Mouse (Mus musculus): ENCODE data around the gene Olfr250. TPM values are rescaled to one million over a fixed set of nuclear protein-coding genes. Genes with fewer than 3 reads are reported as not detected.
"Not testable (repeated sequence)": the region's sequence is repeated elsewhere in the genome, so short reads cannot be mapped to it uniquely, and the experiment has no call there.

Gene Olfr250
- not detected in 2 replicates for polyA plus RNA-seq (2012; rRNA removed)

- DNase-seq (ENCODE audit: low read depth), result no peak
These were observed at the start of gene Olfr250 for GRCm38 (mm10) chr9:38366596-38366995. Gene Olfr250 (plus strand): TSS chr9:38366896.

DNA sequence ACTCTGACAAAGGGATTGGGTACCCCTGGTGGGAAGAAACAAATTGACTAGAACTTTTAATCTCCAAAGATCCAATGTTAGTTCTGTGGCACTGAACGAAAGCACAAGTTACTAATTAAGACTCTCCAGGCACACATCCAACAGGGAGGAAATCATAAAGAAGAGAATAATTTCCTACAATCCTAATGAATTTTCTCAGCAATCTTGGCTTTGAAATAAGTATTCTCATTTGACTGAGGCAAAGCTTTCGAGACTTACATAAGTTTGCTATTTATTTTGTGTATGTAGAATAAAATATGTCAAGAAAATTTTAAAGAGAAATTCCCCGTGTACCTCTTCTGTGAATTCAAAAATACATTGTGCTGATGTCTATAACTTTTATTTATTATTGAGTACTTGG, 37.9 kb upstream of the Olfr250 start, which contains the start of gene Olfr25:
TSS of gene Olfr25 (plus strand) at position 301 of the 400 bp plus-strand sequence.
- no peak for DNase-seq (ENCODE audit: low read depth)

GRCm38 (mm10) chr9:38348111-38348510, 18.6 kb upstream of the Olfr250 start, which contains the start of gene Olfr898:
Gene Olfr898 (plus strand): TSS chr9:38348411.
- DNase-seq (ENCODE audit: low read depth), result no peak

DNA sequence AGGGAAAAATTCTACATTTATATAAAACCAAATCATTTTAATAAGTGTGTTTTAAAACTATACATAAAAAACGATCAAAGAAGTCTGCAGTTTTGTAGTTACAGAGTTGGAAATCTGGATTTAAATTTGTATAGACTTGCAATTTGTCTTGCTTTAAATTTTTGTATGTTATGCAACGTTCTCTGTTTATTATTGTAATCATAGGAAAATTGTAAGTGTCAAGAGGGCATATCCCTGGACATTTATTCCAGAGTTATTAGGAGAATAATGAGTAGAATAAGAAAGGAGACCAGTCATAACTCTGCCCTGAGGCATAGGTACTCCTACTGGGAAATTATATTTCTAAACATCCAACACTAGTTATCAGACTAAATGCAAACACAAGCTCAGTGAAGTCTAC, 10.1 kb downstream of the Olfr250 start, which contains the start of gene Olfr251:
TSS of gene Olfr251 (plus strand) at position 301 of the 400 bp plus-strand sequence.
- DNase-seq (ENCODE audit: low read depth), result no peak

GRCm38 (mm10) chr9:38401398-38401797, 34.7 kb downstream of the Olfr250 start, which contains the start of gene Olfr147:
Gene Olfr147 (plus strand): TSS chr9:38401698.
- DNase-seq (ENCODE audit: low read depth), result no peak

DNA sequence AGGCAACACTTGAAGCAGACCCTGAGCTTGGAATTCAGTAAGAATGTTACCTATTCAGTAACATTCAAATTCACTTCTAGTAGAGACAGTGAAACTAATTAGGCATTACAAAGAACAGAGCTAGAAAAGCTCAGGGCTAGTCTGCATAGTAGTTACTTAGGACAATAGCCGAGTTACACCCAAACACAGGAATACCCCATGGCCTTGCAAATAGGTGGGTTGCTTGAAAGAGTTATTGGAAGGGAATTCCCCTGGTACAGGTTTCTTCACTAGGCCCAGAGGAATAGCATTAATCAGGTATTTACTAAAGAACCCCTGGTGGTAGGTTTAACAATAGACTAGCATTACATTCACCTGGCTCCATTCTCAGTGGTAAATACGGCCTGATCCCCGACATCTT, 40.8 kb downstream of the Olfr250 start:
- not testable (repeated sequence) for DNase-seq (ENCODE audit: low read depth)

DNA sequence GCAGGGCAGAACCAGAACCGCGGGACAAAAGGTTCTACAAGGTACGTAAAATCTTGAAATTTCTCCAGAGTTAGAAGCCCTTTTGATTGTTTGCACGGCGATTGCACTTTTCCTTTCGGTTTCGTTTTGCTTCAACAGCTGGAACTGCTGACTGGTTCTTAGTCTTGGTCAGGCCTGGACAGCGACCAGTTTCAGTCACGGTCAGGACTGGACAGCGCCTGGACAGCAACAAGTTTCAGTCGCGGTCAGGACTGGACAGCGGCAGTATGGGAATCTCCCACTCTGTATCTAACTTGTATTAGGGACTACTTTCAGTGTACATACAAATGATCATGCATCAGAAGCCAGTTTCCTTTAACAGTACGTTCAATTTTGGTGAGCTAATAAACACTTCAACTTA, 46.8 kb downstream of the Olfr250 start:
- not testable (repeated sequence) for DNase-seq (ENCODE audit: low read depth)

Other genes with a start within 250 kb of the Olfr250 start
- gene Olfr890, start 224.4 kb upstream of the Olfr250 start, polyA plus RNA-seq (2012; rRNA removed), result not detected in 2 replicates
- gene Olfr891, start 186.1 kb upstream of the Olfr250 start, polyA plus RNA-seq (2012; rRNA removed), result not detected in 2 replicates
- gene Olfr893, start 158.5 kb upstream of the Olfr250 start, polyA plus RNA-seq (2012; rRNA removed), result not detected in 2 replicates
- gene Olfr894, start 148.8 kb upstream of the Olfr250 start, polyA plus RNA-seq (2012; rRNA removed), result not detected in 2 replicates
- not detected in 2 replicates for gene Olfr143, start 114.1 kb upstream of the Olfr250 start, polyA plus RNA-seq (2012; rRNA removed)
- gene Olfr895, start 99.0 kb upstream of the Olfr250 start, polyA plus RNA-seq (2012; rRNA removed), result not detected in 2 replicates
- gene Olfr896-ps1, start 75.8 kb upstream of the Olfr250 start, polyA plus RNA-seq (2012; rRNA removed), result not detected in 2 replicates
- not detected in 2 replicates for gene Olfr25, start 37.8 kb upstream of the Olfr250 start, polyA plus RNA-seq (2012; rRNA removed)
- not detected in 2 replicates for gene Olfr898, start 18.5 kb upstream of the Olfr250 start, polyA plus RNA-seq (2012; rRNA removed)
- not detected in 2 replicates for gene Olfr251, start 10.2 kb downstream of the Olfr250 start, polyA plus RNA-seq (2012; rRNA removed)
- gene Olfr147, start 34.8 kb downstream of the Olfr250 start, polyA plus RNA-seq (2012; rRNA removed), result not detected in 2 replicates
- not detected in 2 replicates for gene Olfr901, start 62.6 kb downstream of the Olfr250 start, polyA plus RNA-seq (2012; rRNA removed)
- gene Olfr902, start 80.8 kb downstream of the Olfr250 start, polyA plus RNA-seq (2012; rRNA removed), result not detected in 2 replicates
- gene Olfr904, start 96.2 kb downstream of the Olfr250 start, polyA plus RNA-seq (2012; rRNA removed), result not detected in 2 replicates
- not detected in 2 replicates for gene Olfr905, start 104.2 kb downstream of the Olfr250 start, polyA plus RNA-seq (2012; rRNA removed)
- gene Olfr906, start 120.2 kb downstream of the Olfr250 start, polyA plus RNA-seq (2012; rRNA removed), result not detected in 2 replicates
- gene Olfr907, start 128.9 kb downstream of the Olfr250 start, polyA plus RNA-seq (2012; rRNA removed), result not detected in 2 replicates
- gene Olfr911-ps1, start 154.7 kb downstream of the Olfr250 start, polyA plus RNA-seq (2012; rRNA removed), result not detected in 2 replicates
- not detected in 2 replicates for gene Olfr910, start 171.0 kb downstream of the Olfr250 start, polyA plus RNA-seq (2012; rRNA removed)
- not detected in 2 replicates for gene Olfr912, start 213.3 kb downstream of the Olfr250 start, polyA plus RNA-seq (2012; rRNA removed)
- not detected in 2 replicates for gene Olfr913, start 225.9 kb downstream of the Olfr250 start, polyA plus RNA-seq (2012; rRNA removed)
- not detected in 2 replicates for gene Olfr914, start 238.2 kb downstream of the Olfr250 start, polyA plus RNA-seq (2012; rRNA removed)